In the genomic region with DNA sequence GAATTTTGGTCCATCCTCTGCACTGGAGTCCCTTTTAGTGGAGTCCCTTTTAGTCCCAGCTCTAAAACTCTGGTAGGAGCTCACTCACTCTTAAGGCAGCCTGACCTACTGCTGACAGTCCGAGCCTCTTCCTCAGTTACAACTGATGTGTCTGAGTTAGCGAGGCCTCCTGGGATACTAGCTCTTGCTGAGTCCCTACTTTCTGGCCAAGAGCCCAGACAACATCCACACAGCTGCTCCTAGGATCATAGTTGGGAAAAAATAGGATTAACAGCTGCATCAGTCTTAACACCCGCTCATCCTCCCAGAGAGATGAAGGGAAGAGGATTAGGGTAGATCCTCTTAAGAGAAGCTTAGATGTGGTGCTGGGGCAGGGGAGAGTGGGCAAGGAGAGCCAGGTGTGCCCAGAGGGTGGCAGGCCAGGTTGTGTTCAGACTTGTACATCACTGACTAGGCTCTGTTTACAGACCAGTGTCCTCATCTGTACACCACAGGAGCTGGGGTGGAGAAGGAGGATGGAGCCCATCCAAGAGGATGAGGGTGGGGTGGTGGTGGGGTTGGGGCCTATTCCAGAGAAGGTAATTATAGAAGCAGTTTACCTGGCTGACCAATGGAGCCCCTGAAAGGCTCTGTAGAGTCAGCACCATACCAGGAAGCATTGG, we compare ENCODE assay signal across 10 mouse cellular contexts. TPM values are rescaled to one million over a fixed set of nuclear protein-coding genes. Genes with fewer than 3 reads are reported as not detected.
DNase-seq lines count a peak whose midpoint lies in the region; ATAC-seq and TF ChIP-seq lines count a peak whose summit lies in the region.
"Had no signal": no experiment of that assay in that cellular context is flagged by ENCODE, and none has a peak within 500 bp of the region (broad histone marks: within the 10 kb centered on the region; RNA-seq: fewer than 3 reads in every experiment).

No protein-coding gene starts in this region.

- DNase-seq in heart, adult 8-10 months (ENCODE audit: low spot score) = peak; percentile 45
- DNase-seq in heart, postnatal 36 days = no peak
- DNase-seq in midbrain, embryonic 14.5 days = peak; percentile 55
- no peak for DNase-seq in midbrain, embryonic 11.5 days (ENCODE audit: low spot score, missing footprints)
- DNase-seq in hindbrain, postnatal 0 days (ENCODE audit: low spot score) = peak; percentile 20
- no peak for DNase-seq in stomach, postnatal 0 days (ENCODE audit: low spot score)
- DNase-seq in spleen, adult 18-20 months = no peak
- DNase-seq in liver, embryonic 11.5 days (ENCODE audit: low spot score) = no peak

- H3K36me3 ChIP-seq in midbrain, embryonic 14.5 days (ENCODE audit: control insufficient read depth, insufficient read depth, low read length) = peaks cover 47% of the 10 kb centered on the region
- peaks cover 17% of the 10 kb centered on the region; the same call in 1 of the 2 replicates for H3K36me3 ChIP-seq in midbrain, embryonic 11.5 days (ENCODE audit: control insufficient read depth, insufficient read depth, low read length)
- H3K36me3 ChIP-seq in hindbrain, postnatal 0 days (ENCODE audit: insufficient read depth, low read length) = peaks cover 32% of the 10 kb centered on the region
- H3K36me3 ChIP-seq in stomach, postnatal 0 days (ENCODE audit: control insufficient read depth, insufficient read depth, low read length) = peaks cover 5% of the 10 kb centered on the region
- H3K36me3 ChIP-seq in liver, embryonic 11.5 days (ENCODE audit: control insufficient read depth, insufficient read depth, low read length) = peaks cover 30% of the 10 kb centered on the region

- H3K27ac ChIP-seq in midbrain, embryonic 14.5 days (replicated peaks; ENCODE audit: low read depth, low read length) = 0 out of 2 replicates have a peak overlapping the region, but pooled peaks have one; percentile 6
- no peak overlapping the region for H3K27ac ChIP-seq in midbrain, embryonic 11.5 days (ENCODE audit: low read depth, low read length)
- peak overlapping the region; percentile 20; the same call in 1 of the 2 replicates for H3K27ac ChIP-seq in hindbrain, postnatal 0 days
- 0 out of 2 replicates have a peak overlapping the region, but pooled peaks have one; percentile 30 for H3K27ac ChIP-seq in stomach, postnatal 0 days (replicated peaks)
- H3K27ac ChIP-seq in liver, embryonic 11.5 days (ENCODE audit: low read depth, low read length) = no peak overlapping the region

- H3K4me1 ChIP-seq in midbrain, embryonic 14.5 days (ENCODE audit: control insufficient read depth, insufficient read depth, low read length) = peaks cover 17% of the 10 kb centered on the region
- peaks cover 6% of the 10 kb centered on the region for H3K4me1 ChIP-seq in midbrain, embryonic 11.5 days (ENCODE audit: control insufficient read depth, insufficient read depth, low read length)
- H3K4me1 ChIP-seq in hindbrain, postnatal 0 days (ENCODE audit: insufficient read depth, low read length) = peaks cover 7% of the 10 kb centered on the region
- H3K4me1 ChIP-seq in stomach, postnatal 0 days (replicated peaks; ENCODE audit: control insufficient read depth, insufficient read depth) = 0 out of 2 replicates have a peak, but pooled peaks cover 3% of the 10 kb centered on the region
- peaks cover 10% of the 10 kb centered on the region for H3K4me1 ChIP-seq in liver, embryonic 11.5 days (replicated peaks; ENCODE audit: control insufficient read depth, insufficient read depth, low read length)

- H3K4me2 ChIP-seq in midbrain, embryonic 14.5 days (ENCODE audit: low read length) = no peak overlapping the region
- H3K4me2 ChIP-seq in midbrain, embryonic 11.5 days = no peak overlapping the region
- H3K4me2 ChIP-seq in hindbrain, postnatal 0 days (ENCODE audit: low read depth, low read length) = no peak overlapping the region
- H3K4me2 ChIP-seq in stomach, postnatal 0 days (replicated peaks; ENCODE audit: low read depth) = no peak overlapping the region
- no peak overlapping the region for H3K4me2 ChIP-seq in liver, embryonic 11.5 days

- H3K9ac ChIP-seq in midbrain, embryonic 14.5 days (replicated peaks; ENCODE audit: low read length) = no peak overlapping the region
- no peak overlapping the region for H3K9ac ChIP-seq in midbrain, embryonic 11.5 days (ENCODE audit: low read length)
- peak overlapping the region; percentile 28; the same call in 1 of the 2 replicates for H3K9ac ChIP-seq in hindbrain, postnatal 0 days (replicated peaks; ENCODE audit: low read length)
- peak overlapping the region; percentile 35; the same call in 1 of the 2 replicates for H3K9ac ChIP-seq in stomach, postnatal 0 days (ENCODE audit: low read length)
- no peak overlapping the region for H3K9ac ChIP-seq in liver, embryonic 11.5 days (ENCODE audit: low read depth, low read length)

- H3K4me3 ChIP-seq in midbrain, embryonic 14.5 days (replicated peaks; ENCODE audit: low read depth, low read length) = no peak overlapping the region
- H3K4me3 ChIP-seq in midbrain, embryonic 11.5 days (ENCODE audit: low read depth, low read length) = no peak overlapping the region
- H3K4me3 ChIP-seq in hindbrain, postnatal 0 days (ENCODE audit: low read length) = no peak overlapping the region
- H3K4me3 ChIP-seq in stomach, postnatal 0 days (ENCODE audit: low read depth, low read length) = no peak overlapping the region
- H3K4me3 ChIP-seq in liver, embryonic 11.5 days (ENCODE audit: low read depth, low read length) = no peak overlapping the region

- H3K27me3 ChIP-seq in midbrain, embryonic 14.5 days (ENCODE audit: control insufficient read depth, insufficient read depth, low read length) = no peaks in the 10 kb centered on the region
- H3K27me3 ChIP-seq in midbrain, embryonic 11.5 days (ENCODE audit: control insufficient read depth, insufficient read depth, low read length) = no peaks in the 10 kb centered on the region
- no peaks in the 10 kb centered on the region for H3K27me3 ChIP-seq in hindbrain, postnatal 0 days (ENCODE audit: insufficient read depth, low read length)
- H3K27me3 ChIP-seq in stomach, postnatal 0 days (ENCODE audit: control insufficient read depth, insufficient read depth, low read length) = no peaks in the 10 kb centered on the region
- H3K27me3 ChIP-seq in liver, embryonic 11.5 days (replicated peaks; ENCODE audit: control insufficient read depth, insufficient read depth, low read length) = no peaks in the 10 kb centered on the region

- intact Hi-C loops in heart, postnatal 36 days (cut with DNase I) = no loop called here

- 52% methylated on average over 3 of the region's 3 CpGs for WGBS in midbrain, embryonic 14.5 days
- WGBS in midbrain, embryonic 11.5 days = 76% methylated on average over 3 of the region's 3 CpGs
- 42% methylated on average over 3 of the region's 3 CpGs for WGBS in hindbrain, postnatal 0 days
- 32% methylated on average over 3 of the region's 3 CpGs for WGBS in stomach, postnatal 0 days
- 87% methylated on average over 3 of the region's 3 CpGs for WGBS in liver, embryonic 11.5 days

- no peaks in the 10 kb centered on the region for H3K9me3 ChIP-seq in midbrain, embryonic 14.5 days (ENCODE audit: control insufficient read depth, low read length)
- no peaks in the 10 kb centered on the region for H3K9me3 ChIP-seq in midbrain, embryonic 11.5 days (ENCODE audit: control insufficient read depth, low read length)
- H3K9me3 ChIP-seq in hindbrain, postnatal 0 days (ENCODE audit: low read length) = no peaks in the 10 kb centered on the region
- no peaks in the 10 kb centered on the region for H3K9me3 ChIP-seq in stomach, postnatal 0 days (ENCODE audit: control insufficient read depth, low read length)
- no peaks in the 10 kb centered on the region for H3K9me3 ChIP-seq in liver, embryonic 11.5 days (ENCODE audit: control insufficient read depth, low read length)

- TF ChIP-seq EP300 in stomach, postnatal 0 days (optimal IDR thresholded peaks at IDR 0.05) = no peak

- ATAC-seq in midbrain, embryonic 14.5 days (ENCODE audit: low FRiP score, low TSS enrichment) = no peak
- no peak for ATAC-seq in midbrain, embryonic 11.5 days (ENCODE audit: low FRiP score)
- ATAC-seq in hindbrain, postnatal 0 days = no peak
- ATAC-seq in stomach, postnatal 0 days (ENCODE audit: low FRiP score, low TSS enrichment) = peak; percentile 24
- ATAC-seq in liver, embryonic 11.5 days (replicated peaks; ENCODE audit: low FRiP score) = no peak

- no peak for TF ChIP-seq CTCF in hindbrain, postnatal 0 days (IDR thresholded peaks at IDR 0.05; ENCODE audit: low read depth)
- no peak for TF ChIP-seq CTCF in stomach, postnatal 0 days (IDR thresholded peaks at IDR 0.05; ENCODE audit: low read depth)

RNA-seq across cellular contexts. Expression of a gene that starts 6.7 kb away (rescaled TPM):
- total RNA-seq in heart, adult 8-10 months (2022) = 10 to 100 TPM; 16.1 to 19.5 (median 17.9) TPM
- 10 to 100 TPM; 17.2 to 19.3 TPM for total RNA-seq in heart, postnatal 36 days (2021)
- polyA plus RNA-seq in midbrain, embryonic 14.5 days (2014; fragmentation: Nextera tagmentation; extraction: Ambion mirVana) = 13.2 and 15.5 TPM in 2 replicates
- polyA plus RNA-seq in midbrain, embryonic 11.5 days (2014; fragmentation: Nextera tagmentation; extraction: Ambion mirVana) = 16.0 and 17.4 TPM in 2 replicates
- total RNA-seq in hindbrain, postnatal 0 days (2014; rRNA removed) = 34.6 and 35.0 TPM in 2 replicates
- 3.4 and 4.4 TPM in 2 replicates for polyA plus RNA-seq in hindbrain, postnatal 0 days (2015; fragmentation: Nextera tagmentation; extraction: Ambion mirVana)
- 3.6 and 3.8 TPM in 2 replicates for polyA plus RNA-seq in stomach, postnatal 0 days (2015; fragmentation: Nextera tagmentation; extraction: Ambion mirVana)
- 15.1 and 15.8 TPM in 2 replicates for polyA plus RNA-seq in liver, embryonic 11.5 days (2014; fragmentation: Nextera tagmentation; extraction: Ambion mirVana)

RNA-seq across cellular contexts. Expression of a gene that starts 7.3 kb away (rescaled TPM):
- 1 to 10 TPM; 3.8 to 4.7 (median 4.3) TPM for total RNA-seq in heart, adult 8-10 months (2022)
- 1 to 10 TPM; 3.9 to 4.3 TPM for total RNA-seq in heart, postnatal 36 days (2021)
- 32.0 and 42.3 TPM in 2 replicates for polyA plus RNA-seq in midbrain, embryonic 14.5 days (2014; fragmentation: Nextera tagmentation; extraction: Ambion mirVana)
- 20.3 and 24.3 TPM in 2 replicates for polyA plus RNA-seq in midbrain, embryonic 11.5 days (2014; fragmentation: Nextera tagmentation; extraction: Ambion mirVana)
- 25.8 and 26.2 TPM in 2 replicates for total RNA-seq in hindbrain, postnatal 0 days (2014; rRNA removed)
- polyA plus RNA-seq in hindbrain, postnatal 0 days (2015; fragmentation: Nextera tagmentation; extraction: Ambion mirVana) = 21.8 and 22.4 TPM in 2 replicates
- 6.5 and 6.6 TPM in 2 replicates for polyA plus RNA-seq in stomach, postnatal 0 days (2015; fragmentation: Nextera tagmentation; extraction: Ambion mirVana)
- 15.2 and 15.9 TPM in 2 replicates for polyA plus RNA-seq in liver, embryonic 11.5 days (2014; fragmentation: Nextera tagmentation; extraction: Ambion mirVana)

RNA-seq across cellular contexts. Expression of a gene that starts 21.5 kb away (rescaled TPM):
- total RNA-seq in heart, adult 8-10 months (2022) = 1 to 10 TPM in 1 of 4 experiments, under 1 TPM in 3; 0.29 to 1.6 (median 0.74) TPM
- total RNA-seq in heart, postnatal 36 days (2021) = 1 to 10 TPM in 1 of 2 experiments, under 1 TPM in 1; 0.81 to 1.1 TPM
- 0.80 and 1.1 TPM in 2 replicates for polyA plus RNA-seq in midbrain, embryonic 14.5 days (2014; fragmentation: Nextera tagmentation; extraction: Ambion mirVana)
- polyA plus RNA-seq in midbrain, embryonic 11.5 days (2014; fragmentation: Nextera tagmentation; extraction: Ambion mirVana) = 0.32 and 0.36 TPM in 2 replicates
- total RNA-seq in hindbrain, postnatal 0 days (2014; rRNA removed) = 0.72 and 1.8 TPM in 2 replicates
- polyA plus RNA-seq in hindbrain, postnatal 0 days (2015; fragmentation: Nextera tagmentation; extraction: Ambion mirVana) = 1.0 and 1.3 TPM in 2 replicates
- 0.23 and 0.35 TPM in 2 replicates for polyA plus RNA-seq in stomach, postnatal 0 days (2015; fragmentation: Nextera tagmentation; extraction: Ambion mirVana)
- 0.40 and 0.48 TPM in 2 replicates for polyA plus RNA-seq in liver, embryonic 11.5 days (2014; fragmentation: Nextera tagmentation; extraction: Ambion mirVana)

RNA-seq across cellular contexts. Expression of a gene that starts 26.0 kb away (rescaled TPM):
- under 1 TPM in 1 of 4 experiments, not detected in 3; 0.34 TPM for total RNA-seq in heart, adult 8-10 months (2022)
- not detected for total RNA-seq in heart, postnatal 36 days (2021)
- not detected in 2 replicates for polyA plus RNA-seq in midbrain, embryonic 14.5 days (2014; fragmentation: Nextera tagmentation; extraction: Ambion mirVana)
- not detected in 2 replicates for polyA plus RNA-seq in midbrain, embryonic 11.5 days (2014; fragmentation: Nextera tagmentation; extraction: Ambion mirVana)
- total RNA-seq in hindbrain, postnatal 0 days (2014; rRNA removed) = not detected in 2 replicates
- not detected in 2 replicates for polyA plus RNA-seq in hindbrain, postnatal 0 days (2015; fragmentation: Nextera tagmentation; extraction: Ambion mirVana)
- not detected in 2 replicates for polyA plus RNA-seq in stomach, postnatal 0 days (2015; fragmentation: Nextera tagmentation; extraction: Ambion mirVana)
- 0.08 TPM in 1 of 2 replicates, not detected in the other for polyA plus RNA-seq in liver, embryonic 11.5 days (2014; fragmentation: Nextera tagmentation; extraction: Ambion mirVana)
- total RNA-seq: left cerebral cortex, adult 8-10 months had no signal
- polyA plus RNA-seq: stomach, embryonic 14.5 days had no signal

RNA-seq across cellular contexts. Expression of a gene that starts 26.1 kb away (rescaled TPM):
- total RNA-seq in heart, adult 8-10 months (2022) = 10 to 100 TPM; 14.2 to 19.1 (median 17.3) TPM
- 10 to 100 TPM; 22.1 to 22.6 TPM for total RNA-seq in heart, postnatal 36 days (2021)
- 53.2 and 64.0 TPM in 2 replicates for polyA plus RNA-seq in midbrain, embryonic 14.5 days (2014; fragmentation: Nextera tagmentation; extraction: Ambion mirVana)
- 44.6 and 48.6 TPM in 2 replicates for polyA plus RNA-seq in midbrain, embryonic 11.5 days (2014; fragmentation: Nextera tagmentation; extraction: Ambion mirVana)
- 37.2 and 43.0 TPM in 2 replicates for total RNA-seq in hindbrain, postnatal 0 days (2014; rRNA removed)
- polyA plus RNA-seq in hindbrain, postnatal 0 days (2015; fragmentation: Nextera tagmentation; extraction: Ambion mirVana) = 72.6 and 79.8 TPM in 2 replicates
- 123 and 130 TPM in 2 replicates for polyA plus RNA-seq in stomach, postnatal 0 days (2015; fragmentation: Nextera tagmentation; extraction: Ambion mirVana)
- 108 and 110 TPM in 2 replicates for polyA plus RNA-seq in liver, embryonic 11.5 days (2014; fragmentation: Nextera tagmentation; extraction: Ambion mirVana)

Comparison
In these comparisons a context has a peak if more than half of its experiments do, and no peak if none do; other contexts are left out.
1. DNase-seq: peak in heart, adult 8-10 months (single experiment), midbrain, embryonic 14.5 days (single experiment) and hindbrain, postnatal 0 days (single experiment); none in heart, postnatal 36 days (0 of 2), midbrain, embryonic 11.5 days (single experiment), stomach, postnatal 0 days (single experiment), spleen, adult 18-20 months (0 of 2) and liver, embryonic 11.5 days (single experiment).
2. H3K27ac ChIP-seq: peak in midbrain, embryonic 14.5 days (single experiment), hindbrain, postnatal 0 days (single experiment) and stomach, postnatal 0 days (single experiment); none in midbrain, embryonic 11.5 days (single experiment) and liver, embryonic 11.5 days (single experiment).
3. H3K9ac ChIP-seq: peak in hindbrain, postnatal 0 days (single experiment) and stomach, postnatal 0 days (single experiment); none in midbrain, embryonic 14.5 days (single experiment), midbrain, embryonic 11.5 days (single experiment) and liver, embryonic 11.5 days (single experiment).